9 mouse cellular contexts compared by ENCODE assay signal in genomic region chr11:85518025-85518756, GRCm38 (mm10).
DNase-seq lines count a peak whose midpoint lies in the region; ATAC-seq and TF ChIP-seq lines count a peak whose summit lies in the region.
"Had no signal": no experiment of that assay in that cellular context is flagged by ENCODE, and none has a peak within 500 bp of the region (broad histone marks: within the 10 kb centered on the region; RNA-seq: fewer than 3 reads in every experiment).

No protein-coding gene starts in this region.

- WGBS in heart, embryonic 12.5 days = 28% methylated on average over 3 of the region's 3 CpGs
- WGBS in liver, postnatal 0 days (ENCODE audit: insufficient replicate concordance) = 38% methylated on average over 3 of the region's 3 CpGs

- TF ChIP-seq CTCF in liver, postnatal 0 days (IDR thresholded peaks at IDR 0.05; ENCODE audit: low read depth) = peak; percentile 79

- no peak overlapping the region for H3K9ac ChIP-seq in heart, embryonic 12.5 days
- no peak overlapping the region for H3K9ac ChIP-seq in liver, postnatal 0 days (replicated peaks)
- H3K9ac ChIP-seq: liver, embryonic 15.5 days had no signal

- H3K4me1 ChIP-seq in heart, embryonic 12.5 days (replicated peaks) = no peaks in the 10 kb centered on the region; the same call in 1 of the 2 replicates
- no peaks in the 10 kb centered on the region for H3K4me1 ChIP-seq in liver, postnatal 0 days (ENCODE audit: insufficient read depth)

- H3K4me2 ChIP-seq in heart, embryonic 12.5 days = no peak overlapping the region
- no peak overlapping the region for H3K4me2 ChIP-seq in liver, postnatal 0 days (ENCODE audit: low read depth, low read length)
- H3K4me2 ChIP-seq: liver, embryonic 15.5 days had no signal

- no peak for ATAC-seq in heart, embryonic 12.5 days (ENCODE audit: insufficient number of reproducible peaks, low FRiP score)
- ATAC-seq in liver, postnatal 0 days = no peak

- H3K4me3 ChIP-seq in heart, embryonic 12.5 days = no peak overlapping the region
- H3K4me3 ChIP-seq in liver, postnatal 0 days (ENCODE audit: low read depth, low read length) = no peak overlapping the region
- H3K4me3 ChIP-seq: liver, embryonic 15.5 days had no signal

- H3K27ac ChIP-seq in heart, embryonic 12.5 days (ENCODE audit: poor library complexity, severe bottlenecking) = no peak overlapping the region
- no peak overlapping the region for H3K27ac ChIP-seq in liver, postnatal 0 days (ENCODE audit: low read depth)
- H3K27ac ChIP-seq: liver, embryonic 15.5 days had no signal

- no peaks in the 10 kb centered on the region for H3K36me3 ChIP-seq in heart, embryonic 12.5 days
- no peaks in the 10 kb centered on the region for H3K36me3 ChIP-seq in liver, postnatal 0 days (replicated peaks; ENCODE audit: insufficient read depth, low read length)
- H3K36me3 ChIP-seq: liver, embryonic 15.5 days had no signal

- TF ChIP-seq EP300 in liver, postnatal 0 days (IDR thresholded peaks at IDR 0.05; ENCODE audit: low read depth) = peak; percentile 27; the same call in 1 of the 2 replicates

- H3K9me3 ChIP-seq in heart, embryonic 12.5 days (replicated peaks) = no peaks in the 10 kb centered on the region
- H3K9me3 ChIP-seq in liver, postnatal 0 days (ENCODE audit: low read length) = no peaks in the 10 kb centered on the region
- H3K9me3 ChIP-seq: liver, embryonic 15.5 days had no signal

- H3K27me3 ChIP-seq in heart, embryonic 12.5 days (replicated peaks) = peaks cover 17% of the 10 kb centered on the region
- no peaks in the 10 kb centered on the region for H3K27me3 ChIP-seq in liver, postnatal 0 days (ENCODE audit: insufficient read depth, low read length)
- H3K27me3 ChIP-seq: liver, embryonic 15.5 days had no signal

- peak; percentile 60 for DNase-seq in heart, adult 8-10 months (ENCODE audit: low spot score)
- peak; percentile 49 for DNase-seq in thymus, postnatal 0 days (ENCODE audit: low spot score)
- DNase-seq in thymus, adult 18-20 months = no peak
- peak; percentile 84 for DNase-seq in embryo, embryonic 10 days (ENCODE audit: low spot score)
- no peak for DNase-seq in liver, postnatal 0 days
- DNase-seq in neural tube, embryonic 10.5 days (ENCODE audit: extremely low spot score, low spot score) = no peak
- no peak for DNase-seq in spleen, adult 12 weeks (ENCODE audit: low spot score)

Comparison
In these comparisons a context has a peak if more than half of its experiments do, and no peak if none do; other contexts are left out.
1. DNase-seq: peak in heart, adult 8-10 months (single experiment), thymus, postnatal 0 days (single experiment) and embryo, embryonic 10 days (single experiment); none in thymus, adult 18-20 months (0 of 2), liver, postnatal 0 days (single experiment), neural tube, embryonic 10.5 days (single experiment) and spleen, adult 12 weeks (single experiment).